24 mouse cellular contexts compared by ENCODE assay signal in genomic region chr11:101599156-101599555, GRCm38 (mm10). TPM values are rescaled to one million over a fixed set of nuclear protein-coding genes. Genes with fewer than 3 reads are reported as not detected.
DNase-seq lines count a peak whose midpoint lies in the region; ATAC-seq and TF ChIP-seq lines count a peak whose summit lies in the region.
"Had no signal": no experiment of that assay in that cellular context is flagged by ENCODE, and none has a peak within 500 bp of the region (broad histone marks: within the 10 kb centered on the region; RNA-seq: fewer than 3 reads in every experiment).

Gm11634 (minus strand) TSS chr11:101599256.

- 80% methylated on average over 6 of the region's 6 CpGs for WGBS in forebrain, embryonic 12.5 days
- WGBS in forebrain, embryonic 10.5 days, result 81% methylated on average over 6 of the region's 6 CpGs

- 0 out of 2 replicates have a peak, but pooled peaks have one; percentile 38 for TF ChIP-seq POLR2A in testis, adult 2 months (IDR thresholded peaks at IDR 0.05; ENCODE audit: control insufficient read depth, low read depth, low read length)

- H3K27ac ChIP-seq in forebrain, embryonic 12.5 days, result no peak within 1 kb of the TSS
- no peak within 1 kb of the TSS for H3K27ac ChIP-seq in forebrain, embryonic 10.5 days
- H3K27ac ChIP-seq in testis, adult 2 months (ENCODE audit: control insufficient read depth, insufficient read depth, low read depth, low read length), result no peak within 1 kb of the TSS
- H3K27ac ChIP-seq: embryonic facial prominence, embryonic 13.5 days; embryonic facial prominence, embryonic 15.5 days; forebrain, embryonic 15.5 days had no signal

- no peak for TF ChIP-seq CTCF in testis, adult 2 months (IDR thresholded peaks at IDR 0.05; ENCODE audit: control insufficient read depth, insufficient read depth, insufficient replicate concordance, low read depth, low read length)

- no peak for DNase-seq in forebrain, embryonic 10.5 days (ENCODE audit: extremely low spot score, low spot score)
- no peak for DNase-seq in testis, postnatal 10 days (ENCODE audit: low spot score)
- DNase-seq in lung, postnatal 4 days, result no peak
- DNase-seq: adrenal gland, adult 8-10 months; adrenal gland, postnatal 14 days; adrenal gland, postnatal 36 days; B cell, adult 2 months; cerebellum, adult 11-12 months; cerebellum, adult 2 months; cerebellum, adult 9-10 months; cerebellum, postnatal 25 days had no signal

- H3K27me3 ChIP-seq in forebrain, embryonic 12.5 days, result peaks cover 5% of the 10 kb centered on the region; the same call in 1 of the 2 replicates
- 0 out of 2 replicates have a peak, but pooled peaks cover 7% of the 10 kb centered on the region for H3K27me3 ChIP-seq in forebrain, embryonic 10.5 days (ENCODE audit: poor library complexity, severe bottlenecking)
- no peaks in the 10 kb centered on the region for H3K27me3 ChIP-seq in testis, adult 2 months (ENCODE audit: control insufficient read depth, insufficient read depth, low read length)
- H3K27me3 ChIP-seq: embryonic facial prominence, embryonic 13.5 days; embryonic facial prominence, embryonic 15.5 days; forebrain, embryonic 15.5 days had no signal

- ATAC-seq in forebrain, embryonic 12.5 days (ENCODE audit: low FRiP score), result no peak
- ATAC-seq: activated CD4-positive, CD25-positive, alpha-beta regulatory T cell, adult 4 months; CD4-positive, CD25-positive, alpha-beta regulatory T cell, adult 4 months; forebrain, embryonic 15.5 days; Patski had no signal

- H3K9ac ChIP-seq in forebrain, embryonic 12.5 days, result peak within 1 kb of the TSS; percentile 3; the same call in 1 of the 2 replicates
- H3K9ac ChIP-seq: embryonic facial prominence, embryonic 13.5 days; embryonic facial prominence, embryonic 15.5 days; forebrain, embryonic 15.5 days had no signal

- no peaks in the 10 kb centered on the region for H3K4me1 ChIP-seq in forebrain, embryonic 12.5 days
- peaks cover 9% of the 10 kb centered on the region for H3K4me1 ChIP-seq in forebrain, embryonic 10.5 days
- H3K4me1 ChIP-seq in testis, adult 2 months (ENCODE audit: control insufficient read depth, insufficient read depth, low read length), result no peaks in the 10 kb centered on the region
- H3K4me1 ChIP-seq: embryonic facial prominence, embryonic 13.5 days; embryonic facial prominence, embryonic 15.5 days had no signal

- H3K4me2 ChIP-seq in forebrain, embryonic 12.5 days, result no peak within 1 kb of the TSS
- H3K4me2 ChIP-seq: embryonic facial prominence, embryonic 13.5 days; embryonic facial prominence, embryonic 15.5 days; forebrain, embryonic 15.5 days had no signal

- H3K4me3 ChIP-seq in forebrain, embryonic 12.5 days (replicated peaks), result no peak within 1 kb of the TSS
- no peak within 1 kb of the TSS for H3K4me3 ChIP-seq in forebrain, embryonic 10.5 days
- peak within 1 kb of the TSS; percentile 77 for H3K4me3 ChIP-seq in testis, adult 2 months (ENCODE audit: control insufficient read depth, low read depth, low read length)
- H3K4me3 ChIP-seq: embryonic facial prominence, embryonic 13.5 days; embryonic facial prominence, embryonic 15.5 days; erythroblast, embryonic 14.5 days; forebrain, embryonic 15.5 days had no signal

- H3K9me3 ChIP-seq in forebrain, embryonic 12.5 days, result no peaks in the 10 kb centered on the region
- H3K9me3 ChIP-seq in forebrain, embryonic 10.5 days, result no peaks in the 10 kb centered on the region
- H3K9me3 ChIP-seq: embryonic facial prominence, embryonic 13.5 days; embryonic facial prominence, embryonic 15.5 days; forebrain, embryonic 15.5 days; G1E had no signal

- no peaks in the 10 kb centered on the region for H3K36me3 ChIP-seq in forebrain, embryonic 12.5 days (replicated peaks)
- no peaks in the 10 kb centered on the region for H3K36me3 ChIP-seq in forebrain, embryonic 10.5 days (replicated peaks)
- H3K36me3 ChIP-seq in testis, adult 2 months (ENCODE audit: control insufficient read depth, insufficient read depth, low read length), result no peaks in the 10 kb centered on the region
- H3K36me3 ChIP-seq: embryonic facial prominence, embryonic 13.5 days; embryonic facial prominence, embryonic 15.5 days; forebrain, embryonic 15.5 days; G1E had no signal

RNA-seq across cellular contexts. Expression of gene Gm11634, which starts in this region (rescaled TPM):
- polyA plus RNA-seq in forebrain, embryonic 12.5 days (2016; fragmentation: Nextera tagmentation; extraction: Ambion mirVana), result not detected in 2 replicates
- polyA plus RNA-seq in forebrain, embryonic 10.5 days (2016; fragmentation: Nextera tagmentation; extraction: Ambion mirVana), result not detected in 2 replicates
- 64.9 and 69.4 TPM in 2 replicates for polyA plus RNA-seq in testis, adult 2 months (2012; rRNA removed)
- polyA plus RNA-seq: activated CD4-positive, CD25-positive, alpha-beta regulatory T cell, adult 4 months; CD4-positive, CD25-positive, alpha-beta regulatory T cell, adult 4 months; cerebellum, adult 2 months; cortical plate, adult 2 months; embryonic facial prominence, embryonic 11.5 days; embryonic facial prominence, embryonic 13.5 days; embryonic facial prominence, embryonic 15.5 days; erythroblast, embryonic 14.5 days; forebrain, embryonic 15.5 days; frontal cortex, adult 2 months; G1E; Patski had no signal

Comparison
In these comparisons a context has a peak if more than half of its experiments do, and no peak if none do; other contexts are left out.
1. RNA of gene Gm11634 (polyA plus RNA-seq): 64.9 to 69.4 TPM in testis, adult 2 months; not detected in forebrain, embryonic 12.5 days and not detected in forebrain, embryonic 10.5 days; every median in the first group is over 10 times any median in the second.